Mouse (Mus musculus): ENCODE results near the gene Trim11. TPM values are rescaled to one million over a fixed set of nuclear protein-coding genes. Genes with fewer than 3 reads are reported as not detected.
A peak's percentile ranks its signal among the peaks of the same experiment; 100 is the strongest.
"Not testable (repeated sequence)": the region's sequence is repeated elsewhere in the genome, so short reads cannot be mapped to it uniquely, and the experiment has no call there.

Gene Trim11
- total RNA-seq (2021) = 1 to 10 TPM; 5.6 to 7.4 TPM
- long read RNA-seq, experiment 1, partial matches to known transcripts = 2 of 9 reads
- long read RNA-seq, experiment 1, other reads (novel, unspliced or antisense) = 7 of 9 reads
- long read RNA-seq, experiment 2, partial matches to known transcripts = 1 of 4 reads
- long read RNA-seq, experiment 2, other reads (novel, unspliced or antisense) = 3 of 4 reads

GRCm38 (mm10) chr11:58978027-58978705, at the start of gene Trim11:
Gene Trim11 (plus strand): TSS chr11:58978093.
- intact Hi-C loops (cut with DNase I) = no loop called here
- peak in 1 of 2 experiments; percentile 62 for DNase-seq

DNA sequence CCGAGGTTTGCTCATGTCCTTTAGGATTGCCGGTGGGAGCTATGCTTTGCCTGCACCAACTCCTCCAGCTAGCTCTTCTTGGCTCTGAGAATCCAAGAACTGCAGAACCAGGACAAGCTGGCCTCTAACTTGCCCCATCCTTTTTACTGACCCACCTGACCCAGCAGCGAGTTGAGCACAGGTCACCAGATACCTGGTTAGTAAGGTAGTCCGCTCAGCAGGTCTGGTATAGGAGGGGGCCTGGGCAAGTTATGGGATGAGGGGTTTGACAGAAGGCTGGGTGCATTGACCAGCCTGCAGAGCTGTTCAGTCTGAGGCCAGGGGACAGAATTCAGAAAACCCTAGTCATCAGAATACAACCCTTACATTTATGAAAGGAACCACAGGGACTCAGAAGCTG, 48.8 kb upstream of the Trim11 start:
- no peak for DNase-seq
- intact Hi-C loops (cut with DNase I) = no loop called here

DNA sequence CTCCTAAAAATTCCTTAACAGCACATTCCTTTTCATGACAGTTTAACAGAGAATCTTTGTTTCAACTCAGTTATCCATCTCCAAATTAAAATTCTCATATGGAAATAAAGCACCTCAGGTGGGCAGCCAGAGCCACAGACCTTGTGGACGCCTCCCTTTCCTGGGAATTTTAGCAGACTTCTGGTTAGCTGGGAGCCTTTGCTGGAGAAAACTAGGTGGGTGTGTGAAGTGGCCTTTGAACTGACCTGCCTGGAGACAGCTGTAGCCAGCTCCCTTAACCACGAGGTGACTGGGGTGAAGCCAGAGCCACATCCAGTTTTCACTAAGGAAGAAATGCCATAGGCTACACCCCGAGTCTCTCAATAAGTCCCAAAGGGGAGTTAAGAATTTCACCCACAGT, 48.3 kb upstream of the Trim11 start:
- no peak for DNase-seq
- intact Hi-C loops (cut with DNase I) = no loop called here

- intact Hi-C loops (cut with DNase I) = no loop called here
Observed at GRCm38 (mm10) chr11:58930254-58930653, 47.6 kb upstream of the Trim11 start.

GRCm38 (mm10) chr11:58931576-58931975, 46.3 kb upstream of the Trim11 start:
- intact Hi-C loops (cut with DNase I) = no loop called here
- DNase-seq = no peak

More at GRCm38 (mm10) chr11:58930254-58930653, 47.6 kb upstream of the Trim11 start:
- DNase-seq = no peak

GRCm38 (mm10) chr11:58937909-58938308, 40.0 kb upstream of the Trim11 start:
- intact Hi-C loops (cut with DNase I) = no loop called here
- DNase-seq = no peak

DNA sequence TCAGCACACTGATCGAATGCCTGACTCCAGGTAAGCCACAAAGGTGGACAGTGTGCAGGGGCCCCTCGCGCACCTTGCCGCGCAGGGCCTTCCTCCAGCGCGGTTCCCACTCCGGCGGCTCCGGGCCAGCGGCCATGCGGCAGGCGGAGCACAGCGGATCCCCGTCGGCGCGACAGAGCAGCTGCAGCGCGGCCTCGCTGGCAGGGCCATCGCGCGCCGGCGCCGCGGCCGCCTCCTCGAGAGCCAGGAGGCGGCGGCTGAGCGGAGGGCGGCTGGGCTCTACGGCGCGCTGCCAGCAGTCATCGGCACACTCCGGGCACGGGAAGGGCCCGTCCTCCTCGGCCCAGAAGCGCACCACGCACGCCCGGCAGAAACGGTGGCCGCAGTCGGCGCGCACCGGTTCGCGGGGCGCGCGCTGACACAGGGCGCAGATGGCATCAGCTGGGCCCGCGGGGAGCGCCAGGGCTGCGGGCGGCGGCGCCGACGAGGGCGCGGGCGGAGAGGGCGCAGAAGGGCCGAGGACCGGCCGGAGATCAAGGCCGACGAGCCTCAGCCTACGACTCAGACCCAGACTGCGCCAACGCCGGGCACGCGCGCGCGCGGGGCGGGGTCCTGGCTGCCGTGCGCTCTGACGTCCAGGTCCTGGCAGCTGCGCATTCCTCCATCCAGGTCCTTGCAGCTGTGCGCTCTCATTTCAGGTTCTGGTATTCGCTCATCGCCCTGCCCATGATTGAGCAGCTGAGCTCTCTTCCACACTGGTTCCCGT, 39.4 kb upstream of the Trim11 start, which contains the start of gene Rnf187:
Gene Rnf187 (minus strand): TSS at position 595 of the 766 bp plus-strand sequence.
- peak; percentile 87 to 90 for DNase-seq
- intact Hi-C loops (cut with DNase I) = no loop called here

GRCm38 (mm10) chr11:58939088-58939439, 38.8 kb upstream of the Trim11 start:
- no peak for DNase-seq
- intact Hi-C loops (cut with DNase I) = no loop called here

DNA sequence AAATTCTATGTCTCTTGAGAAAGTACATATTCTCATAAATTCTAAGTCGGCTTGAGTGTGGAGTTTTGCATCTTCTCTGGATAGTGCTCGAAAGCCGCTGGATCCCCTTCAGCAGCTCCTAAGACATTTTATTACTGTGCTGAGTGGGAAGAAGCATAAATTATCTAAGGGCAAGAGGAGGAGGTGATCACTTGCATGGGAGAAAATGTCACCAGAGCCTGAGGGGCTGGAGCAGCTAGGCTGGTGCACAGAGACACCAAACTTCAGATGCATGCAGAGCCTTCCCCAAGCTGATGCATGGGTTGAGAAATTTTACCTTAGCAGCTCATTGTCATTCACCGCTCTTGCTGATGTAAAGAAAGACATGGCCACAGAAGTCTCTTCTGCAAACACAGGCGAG, 33.8 kb upstream of the Trim11 start:
- no peak for DNase-seq
- intact Hi-C loops (cut with DNase I) = no loop called here

- no peak for DNase-seq
- intact Hi-C loops (cut with DNase I) = no loop called here
Observed at GRCm38 (mm10) chr11:58947306-58947705, 30.6 kb upstream of the Trim11 start.

- intact Hi-C loops (cut with DNase I) = no loop called here
- DNase-seq = no peak
Observed at GRCm38 (mm10) chr11:58947798-58948528, 29.9 kb upstream of the Trim11 start.

DNA sequence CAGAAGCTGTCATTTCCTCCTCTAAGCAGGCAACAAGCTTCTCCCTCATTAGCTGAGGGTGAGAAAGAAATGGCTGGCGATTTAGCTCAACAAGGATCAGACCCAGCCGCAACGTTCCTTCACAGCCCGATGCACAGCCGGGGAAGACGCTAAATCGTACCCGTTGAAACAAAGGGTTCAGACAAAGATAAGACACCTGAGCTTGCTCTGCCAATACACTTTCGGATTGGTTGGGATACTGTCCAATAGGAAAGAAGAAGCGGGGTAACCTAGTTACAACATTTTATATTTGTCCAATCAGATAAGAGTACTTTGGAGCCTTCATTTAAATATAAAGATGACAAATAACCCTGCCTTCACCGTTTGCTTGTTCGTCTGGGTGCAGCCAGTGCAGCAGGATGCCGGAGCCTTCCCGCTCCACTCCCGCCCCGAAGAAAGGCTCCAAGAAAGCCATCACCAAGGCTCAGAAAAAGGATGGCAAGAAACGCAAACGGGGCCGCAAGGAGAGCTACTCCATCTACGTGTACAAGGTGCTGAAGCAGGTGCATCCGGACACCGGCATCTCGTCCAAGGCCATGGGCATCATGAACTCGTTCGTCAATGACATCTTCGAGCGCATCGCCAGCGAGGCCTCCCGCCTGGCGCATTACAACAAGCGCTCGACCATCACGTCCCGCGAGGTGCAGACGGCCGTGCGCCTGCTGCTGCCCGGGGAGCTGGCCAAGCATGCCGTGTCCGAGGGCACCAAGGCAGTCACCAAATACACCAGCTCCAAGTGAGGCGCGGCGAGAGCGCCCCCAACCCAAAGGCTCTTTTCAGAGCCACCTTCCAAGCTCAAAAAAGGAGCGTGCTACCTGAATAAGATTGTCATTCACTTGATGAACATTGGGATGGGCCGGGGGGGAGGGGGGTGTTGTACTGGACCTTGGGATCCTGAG, 29.1 kb upstream of the Trim11 start, which contains the start of gene Hist3h2ba:
Gene Hist3h2ba (plus strand): TSS at position 379 of the 938 bp plus-strand sequence.
- intact Hi-C loops (cut with DNase I) = no loop called here
- no peak for DNase-seq

- intact Hi-C loops (cut with DNase I) = no loop called here
Observed at GRCm38 (mm10) chr11:58949480-58950431, 28.1 kb upstream of the Trim11 start.

DNA sequence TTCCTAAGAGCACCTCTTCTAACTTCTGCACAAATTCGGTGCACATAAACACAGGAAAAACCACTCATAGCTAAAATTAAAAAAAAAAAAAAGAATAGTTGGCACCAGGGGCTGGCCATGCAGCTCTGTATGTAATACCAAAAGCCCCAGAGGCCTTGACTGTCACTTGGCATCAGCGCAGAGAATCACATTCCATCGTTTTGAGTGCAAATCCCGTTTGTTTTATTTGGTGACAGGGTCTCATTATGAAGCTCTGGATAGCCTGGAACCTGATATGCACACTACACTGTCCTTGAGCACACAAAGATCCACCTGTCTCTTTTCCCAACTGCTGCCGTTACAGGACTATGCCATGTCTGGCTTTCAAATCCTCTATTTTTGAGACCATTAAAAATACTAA, 26.7 kb upstream of the Trim11 start:
- no peak for DNase-seq
- intact Hi-C loops (cut with DNase I) = no loop called here

More at GRCm38 (mm10) chr11:58949480-58950431, 28.1 kb upstream of the Trim11 start:
- no peak for DNase-seq

DNA sequence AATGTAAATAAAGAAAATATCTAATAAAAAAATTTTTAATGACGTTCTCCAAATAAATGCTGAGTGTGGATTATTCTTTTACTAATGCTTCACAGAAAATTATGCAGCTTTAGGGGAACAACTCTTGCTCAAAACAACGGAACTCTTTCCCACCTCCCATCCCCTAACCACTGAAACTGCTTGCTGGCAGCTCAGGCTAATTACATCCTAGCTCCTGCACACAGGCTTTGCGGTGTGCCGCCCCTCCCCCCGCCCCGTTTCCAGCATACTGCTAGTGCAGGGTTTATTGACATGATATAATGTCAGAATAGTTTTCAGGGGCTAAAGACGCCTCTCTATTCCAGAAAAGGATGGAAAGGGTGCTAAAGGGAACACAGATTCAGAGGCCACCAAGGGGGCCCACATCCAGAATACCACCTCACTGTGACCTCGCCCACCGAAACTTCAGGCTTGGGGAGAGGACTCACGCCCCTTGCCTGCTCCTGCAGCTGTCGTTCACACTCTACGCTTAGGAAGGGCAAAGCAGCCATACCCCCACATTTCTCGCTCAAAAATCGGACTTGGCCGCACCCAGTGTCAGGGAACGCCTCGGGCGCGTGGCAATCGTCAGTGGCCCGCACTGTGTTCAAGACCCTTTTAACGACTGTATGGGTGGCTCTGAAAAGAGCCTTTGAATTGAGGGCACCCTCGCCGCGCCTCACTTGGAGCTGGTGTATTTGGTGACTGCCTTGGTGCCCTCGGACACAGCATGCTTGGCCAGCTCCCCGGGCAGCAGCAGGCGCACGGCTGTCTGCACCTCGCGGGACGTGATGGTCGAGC, 24.3 kb upstream of the Trim11 start:
- DNase-seq = no peak
- intact Hi-C loops (cut with DNase I) = no loop called here

GRCm38 (mm10) chr11:58954170-58954419, 23.8 kb upstream of the Trim11 start:
- DNase-seq; intact Hi-C loops (cut with DNase I): not testable (repeated sequence)

GRCm38 (mm10) chr11:58954420-58955142, 23.3 kb upstream of the Trim11 start, which contains the start of the genes Hist3h2a and Trim17:
Gene Hist3h2a (plus strand): TSS chr11:58954685.
Gene Trim17 (plus strand): TSS chr11:58954685.
- intact Hi-C loops (cut with DNase I) = no loop called here
- DNase-seq = peak; percentile 76 to 81

Measured in gastrocnemius, postnatal 36 days (tissue).